Mouse (Mus musculus) embryonic facial prominence, embryonic 14.5 days (tissue): Measurements from ENCODE around the gene Lrrc29. TPM values are rescaled to one million over a fixed set of nuclear protein-coding genes. Genes with fewer than 3 reads are reported as not detected.

Experiments
- ATAC-seq: fragments of 200-750 bp; cut with Nextera tagmentation; 2 replicates; pipeline ENCODE4 v1.8.0; 2017; ENCODE audit warnings: low read depth, moderate number of reproducible peaks, moderate TSS enrichment
- DNase-seq: peaks from one replicate; pipeline ENCODE4 v3.0.0-alpha.2; 2015; ENCODE audit warnings: low spot score
- H3K27ac ChIP-seq: fragments of 300-500 bp; sonication (generic); replicated peaks from 2 replicates; pipeline ENCODE4 v1.5.1; 2014; ENCODE audit warnings: low read depth, mild to moderate bottlenecking, low read length, moderate library complexity
- H3K27me3 ChIP-seq: fragments of 300-500 bp; sonication (generic); replicated peaks from 2 replicates; pipeline ENCODE4 v1.6.1; 2014; ENCODE audit warnings: low read length; ENCODE audit not compliant: control insufficient read depth, insufficient read depth
- H3K36me3 ChIP-seq: fragments of 300-500 bp; sonication (generic); 2 replicates; pipeline ENCODE4 v1.6.1; 2014; ENCODE audit warnings: low read length, mixed read lengths; ENCODE audit not compliant: control insufficient read depth, insufficient read depth
- H3K4me1 ChIP-seq: fragments of 300-500 bp; sonication (generic); 2 replicates; pipeline ENCODE4 v1.6.1; 2014; ENCODE audit warnings: antibody characterized with exemption, low read length; ENCODE audit not compliant: control insufficient read depth, insufficient read depth
- H3K4me2 ChIP-seq: fragments of 300-500 bp; sonication (generic); 2 replicates; pipeline ENCODE4 v1.6.1; 2014; ENCODE audit warnings: low read depth, mild to moderate bottlenecking, low read length, moderate library complexity, mixed read lengths
- H3K4me3 ChIP-seq: fragments of 300-500 bp; sonication (generic); 2 replicates; pipeline ENCODE4 v1.5.1; 2014; ENCODE audit warnings: low read depth, mild to moderate bottlenecking, low read length
- H3K9ac ChIP-seq: fragments of 300-500 bp; sonication (generic); 2 replicates; pipeline ENCODE4 v1.6.1; 2014; ENCODE audit warnings: low read depth, mild to moderate bottlenecking, low read length, moderate library complexity, mixed read lengths
- H3K9me3 ChIP-seq: fragments of 300-500 bp; sonication (generic); 2 replicates; pipeline ENCODE4 v1.6.1; 2016; ENCODE audit warnings: low read length; ENCODE audit not compliant: control insufficient read depth
- WGBS: fragments of 180-500 bp; shearing (Covaris S2); extraction: QIAGEN DNeasy Blood & Tissue Kit; methylation state at CpG from one replicate; pipeline ENCODE4 v1.1.7; 2014; 5-methylcytosine and 5-hydroxymethylcytosine counted together
- polyA plus RNA-seq: library from polyadenylated mRNA; unstranded; fragments of >200 nt; fragmentation: Nextera tagmentation; extraction: Ambion mirVana; gene quantifications from 2 replicates; pipeline ENCODE4 v1.2.1, GENCODE M21; 2014

Gene Lrrc29
- polyA plus RNA-seq, 1 experiment from 2014 or later, result 1.4 TPM

DNA sequence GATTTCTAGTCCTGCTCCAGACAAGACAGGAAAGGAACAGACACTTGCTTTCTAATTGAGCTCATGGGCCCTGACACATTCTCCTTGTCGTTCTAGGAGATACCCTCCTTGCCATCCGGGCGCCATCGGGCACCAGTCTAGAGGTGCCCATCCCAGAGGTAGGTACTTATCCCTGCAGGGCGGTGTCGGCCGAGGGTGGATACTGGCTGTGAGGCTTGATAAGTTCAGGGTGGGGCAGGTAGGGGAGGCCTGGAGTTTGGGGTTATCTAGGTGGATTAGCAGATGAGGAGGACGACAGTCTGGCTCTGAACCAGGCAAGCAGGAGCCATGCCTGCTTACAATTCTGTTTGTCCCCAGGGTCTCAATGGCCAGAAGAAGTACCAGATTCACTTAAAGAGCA is 26.1 kb downstream of the Lrrc29 start:
- 93% methylated on average over 8 of the region's 8 CpGs for WGBS
- ATAC-seq (no peak), DNase-seq (no peak)

DNA sequence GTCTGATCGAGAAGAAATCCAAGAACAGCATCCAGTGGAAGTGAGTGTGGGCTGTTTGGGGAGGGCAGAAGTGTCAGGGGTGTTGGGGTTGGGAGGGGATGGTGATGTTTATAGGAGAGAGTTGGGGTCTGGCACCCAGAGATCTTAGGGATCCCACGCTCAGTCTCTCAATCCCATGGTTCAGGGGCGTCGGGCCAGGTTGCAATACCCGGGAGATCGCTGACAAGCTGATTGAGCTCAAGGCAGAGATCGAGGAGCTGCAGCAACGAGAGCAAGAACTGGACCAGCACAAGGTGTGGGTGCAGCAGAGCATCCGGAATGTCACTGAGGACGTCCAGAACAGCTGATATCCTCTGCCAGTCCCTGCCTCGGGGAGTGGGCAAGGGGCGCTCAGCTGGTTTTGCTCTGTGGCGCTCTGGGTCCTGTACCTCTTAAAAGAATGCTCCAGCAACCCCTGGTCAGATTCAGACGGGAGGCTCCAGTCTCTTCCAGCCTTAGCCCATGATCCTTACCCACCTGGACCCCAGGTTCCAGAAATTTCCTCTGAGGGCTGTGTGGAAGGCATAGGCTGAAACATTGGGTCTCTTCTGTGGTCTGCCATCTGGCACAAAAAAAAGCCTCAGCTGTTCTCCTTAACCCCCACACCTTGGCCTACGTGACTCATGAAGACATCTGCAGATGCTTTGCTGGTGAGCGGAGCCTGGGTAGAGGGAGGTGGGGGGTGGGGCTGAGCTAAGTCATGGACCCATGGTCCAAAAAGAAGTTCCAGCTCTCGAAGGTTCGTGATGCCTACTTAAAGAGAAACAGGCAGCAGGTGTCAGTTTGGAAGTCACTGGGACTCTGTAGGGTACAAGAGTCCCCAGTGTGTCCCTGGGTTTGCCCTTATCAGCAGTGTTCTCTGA is 27.5 kb downstream of the Lrrc29 start:
- H3K4me3 ChIP-seq, result peak overlapping the region; percentile 96
- WGBS, result 51% methylated on average over 16 of the region's 18 CpGs
- H3K27ac ChIP-seq, result no peak overlapping the region
- no peaks in the 10 kb centered on the region for H3K27me3 ChIP-seq
- no peak for DNase-seq
- H3K4me2 ChIP-seq, result peak overlapping the region; percentile 81
- H3K9me3 ChIP-seq, result no peaks in the 10 kb centered on the region
- peaks cover 15% of the 10 kb centered on the region for H3K4me1 ChIP-seq
- H3K36me3 ChIP-seq, result peaks cover 46% of the 10 kb centered on the region
- no peak for ATAC-seq
- H3K9ac ChIP-seq, result peak overlapping the region; percentile 91

More for the DNA sequence above, 26.1 kb downstream of the Lrrc29 start:
- Histone ChIP-seq H3K27me3 (no peaks in the 10 kb centered on the region), H3K36me3 (peaks cover 57% of the 10 kb centered on the region), H3K9me3 (no peaks in the 10 kb centered on the region), H3K4me2 (no peak overlapping the region), H3K9ac (no peak overlapping the region), H3K4me3 (no peak overlapping the region), H3K27ac (no peak overlapping the region), H3K4me1 (peaks cover 18% of the 10 kb centered on the region)

DNA sequence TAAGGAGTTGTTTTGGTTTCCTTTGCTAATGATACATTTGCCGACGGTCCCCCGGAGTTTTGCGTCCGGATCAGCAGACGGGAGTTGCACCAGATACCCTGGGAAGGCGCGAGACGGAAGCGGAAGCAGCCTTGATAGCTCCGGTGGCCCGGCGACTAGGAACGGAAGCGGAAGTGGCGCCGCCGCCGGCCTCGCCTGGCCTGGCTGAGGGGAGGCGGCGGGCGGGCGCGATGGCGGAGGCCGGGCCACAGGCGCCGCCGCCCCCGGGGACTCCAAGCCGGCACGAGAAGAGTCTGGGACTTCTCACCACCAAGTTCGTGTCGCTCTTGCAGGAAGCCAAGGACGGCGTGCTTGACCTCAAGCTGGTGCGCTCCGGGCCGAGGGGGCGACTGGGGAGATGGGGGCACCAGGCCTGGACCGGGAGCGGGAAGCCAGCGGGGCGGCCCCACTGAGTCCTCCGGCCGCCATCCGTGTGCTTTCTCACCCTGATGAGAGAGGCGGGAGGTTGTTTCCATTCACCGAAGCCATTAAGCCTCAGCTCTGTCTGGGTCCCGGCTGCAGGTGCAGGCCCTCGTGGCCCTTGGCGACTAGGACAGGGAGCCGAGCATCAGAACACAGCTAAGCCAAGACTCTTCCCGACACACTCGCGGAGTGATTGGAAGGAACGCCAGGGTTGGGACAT is 28.4 kb downstream of the Lrrc29 start, which contains the start of gene E2f4:
Gene E2f4, plus strand, starts transcription at position 153 of the 682 bp plus-strand sequence.
- peak; percentile 97 for DNase-seq

DNA sequence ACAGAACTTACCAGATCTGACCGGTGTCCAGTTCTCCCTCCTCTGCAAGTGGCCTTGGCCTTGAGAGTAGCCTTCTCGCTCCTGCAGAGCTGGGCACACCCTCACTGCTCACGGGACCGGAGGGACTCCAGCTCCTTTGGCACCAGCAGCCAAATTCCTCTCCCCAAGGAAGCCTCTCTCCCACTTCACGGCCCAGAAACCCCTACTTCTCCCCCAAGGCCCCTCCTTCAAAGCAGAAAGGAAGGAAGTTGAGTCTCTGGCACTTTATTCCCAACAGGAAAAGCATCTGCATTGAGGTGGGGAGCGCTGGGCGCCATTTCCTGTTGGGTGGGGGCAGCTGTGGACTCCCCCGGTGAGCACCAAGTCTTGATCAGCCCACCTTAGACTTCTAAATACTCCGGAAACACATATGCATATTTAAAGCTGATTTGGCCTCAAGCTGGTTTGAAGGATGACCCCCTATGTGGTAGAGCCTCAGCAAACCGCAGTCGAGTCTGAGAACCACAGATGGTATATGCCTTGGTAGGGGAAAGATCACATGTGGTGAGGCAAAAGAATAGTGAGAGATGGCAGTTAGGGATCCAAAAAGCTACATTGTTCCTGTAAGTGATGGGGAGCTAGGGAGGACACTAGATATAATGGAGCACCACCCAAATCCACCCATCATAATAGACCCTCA is 30.0 kb downstream of the Lrrc29 start, which contains the start of gene Exoc3l:
Gene Exoc3l, minus strand, starts transcription at position 207 of the 679 bp plus-strand sequence.
- Histone ChIP-seq H3K4me2 (peak within 1 kb of the TSS; percentile 81), H3K4me1 (peaks cover 15% of the 10 kb centered on the region), H3K9me3 (no peaks in the 10 kb centered on the region), H3K36me3 (peaks cover 21% of the 10 kb centered on the region), H3K27ac (0 out of 2 replicates have a peak within 1 kb of the TSS, but pooled peaks have one; percentile 74), H3K27me3 (no peaks in the 10 kb centered on the region), H3K9ac (no peak within 1 kb of the TSS; the same call in 1 of the 2 replicates), H3K4me3 (peak within 1 kb of the TSS; percentile 96)
- DNase-seq (no peak), ATAC-seq (no peak)
- WGBS, result 69% methylated on average over 11 of the region's 11 CpGs

More for the DNA sequence above, 28.4 kb downstream of the Lrrc29 start, which contains the start of gene E2f4:
- peak; percentile 94 for ATAC-seq
- H3K9me3 ChIP-seq, result no peaks in the 10 kb centered on the region
- peak within 1 kb of the TSS; percentile 81 for H3K4me2 ChIP-seq
- H3K4me1 ChIP-seq, result peaks cover 15% of the 10 kb centered on the region
- H3K36me3 ChIP-seq, result peaks cover 37% of the 10 kb centered on the region
- peak within 1 kb of the TSS; percentile 74 for H3K27ac ChIP-seq
- H3K9ac ChIP-seq, result peak within 1 kb of the TSS; percentile 91
- peak within 1 kb of the TSS; percentile 96 for H3K4me3 ChIP-seq
- WGBS, result under 1% methylated on average over 43 of the region's 58 CpGs
- H3K27me3 ChIP-seq, result no peaks in the 10 kb centered on the region

DNA sequence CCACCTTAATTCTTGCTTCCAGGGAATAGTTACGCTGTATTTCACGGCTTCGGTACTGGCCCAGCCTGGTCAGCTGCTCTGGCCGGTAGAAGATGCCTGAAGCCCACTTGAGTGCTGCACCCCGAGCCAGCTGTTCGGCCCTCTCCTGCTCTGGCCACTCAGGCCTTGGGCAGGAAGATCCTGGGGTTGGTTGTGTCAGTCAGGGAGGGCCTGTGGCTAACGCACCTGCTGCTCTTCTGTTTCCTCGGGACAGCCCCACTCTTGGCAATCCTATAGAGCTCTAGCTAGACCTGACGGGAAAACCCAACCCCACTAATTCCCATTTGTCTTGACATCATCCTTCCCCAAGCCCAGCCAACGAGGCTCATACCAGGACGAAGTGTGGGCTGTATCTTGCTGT is 30.8 kb downstream of the Lrrc29 start:
- Histone ChIP-seq H3K9ac (no peak overlapping the region; the same call in 1 of the 2 replicates), H3K9me3 (no peaks in the 10 kb centered on the region), H3K27ac (no peak overlapping the region), H3K27me3 (peaks cover 5% of the 10 kb centered on the region), H3K4me3 (peak overlapping the region; percentile 1; the same call in 1 of the 2 replicates), H3K36me3 (peaks cover 15% of the 10 kb centered on the region), H3K4me2 (0 out of 2 replicates have a peak overlapping the region, but pooled peaks have one; percentile 18), H3K4me1 (peaks cover 19% of the 10 kb centered on the region)
- ATAC-seq (no peak), DNase-seq (no peak)
- WGBS, result 64% methylated on average over 11 of the region's 11 CpGs

DNA sequence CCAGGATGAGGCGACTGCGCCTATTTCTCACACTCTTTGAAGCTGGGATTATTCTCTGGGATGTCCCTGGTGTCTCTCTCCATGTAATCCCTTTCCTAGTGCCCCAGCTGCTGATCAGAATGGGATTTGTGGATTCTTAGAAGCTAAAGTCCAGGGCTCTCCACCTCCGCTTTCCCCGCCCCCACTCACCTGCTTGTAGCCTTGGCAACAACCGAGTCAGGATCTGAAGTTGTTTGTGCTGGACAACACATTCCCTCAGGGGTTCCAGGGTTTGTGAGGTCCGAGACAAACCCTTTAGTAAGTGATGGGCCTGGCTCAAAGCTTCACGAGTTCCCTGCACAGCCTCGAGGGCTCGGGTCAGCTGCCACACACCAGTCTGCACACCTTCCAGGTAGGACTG is 31.3 kb downstream of the Lrrc29 start:
- H3K36me3 ChIP-seq, result peaks cover 10% of the 10 kb centered on the region
- ATAC-seq, result no peak
- H3K4me2 ChIP-seq, result 0 out of 2 replicates have a peak overlapping the region, but pooled peaks have one; percentile 18
- DNase-seq, result no peak
- 53% methylated on average over 9 of the region's 9 CpGs for WGBS
- H3K4me3 ChIP-seq, result no peak overlapping the region
- peaks cover 23% of the 10 kb centered on the region for H3K4me1 ChIP-seq
- H3K27me3 ChIP-seq, result peaks cover 10% of the 10 kb centered on the region
- no peak overlapping the region; the same call in 1 of the 2 replicates for H3K9ac ChIP-seq
- no peaks in the 10 kb centered on the region for H3K9me3 ChIP-seq
- H3K27ac ChIP-seq, result no peak overlapping the region

DNA sequence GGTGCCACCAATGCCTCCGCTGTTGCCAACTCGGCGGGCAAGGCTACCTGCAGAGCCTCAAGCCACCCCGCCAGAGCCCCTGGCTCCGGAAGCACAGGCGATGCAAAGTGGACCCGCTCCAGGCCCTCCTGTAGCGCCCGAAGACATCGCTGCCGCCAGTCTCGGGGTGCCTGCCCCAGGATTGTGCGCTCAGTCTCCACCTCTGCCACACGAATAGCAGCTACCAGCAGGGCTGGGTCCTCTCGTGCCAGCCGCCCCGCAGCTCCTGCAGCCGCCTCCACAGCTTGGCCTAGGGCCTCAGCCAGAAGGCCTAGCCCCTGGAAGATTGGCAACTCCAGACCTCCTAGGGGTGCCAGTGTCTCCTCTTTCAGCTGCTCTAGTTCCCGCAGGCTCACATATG is 32.7 kb downstream of the Lrrc29 start:
- Histone ChIP-seq H3K9me3 (no peaks in the 10 kb centered on the region), H3K4me3 (no peak overlapping the region), H3K27ac (no peak overlapping the region), H3K4me2 (no peak overlapping the region), H3K27me3 (peaks cover 11% of the 10 kb centered on the region), H3K4me1 (peaks cover 17% of the 10 kb centered on the region), H3K36me3 (no peaks in the 10 kb centered on the region), H3K9ac (no peak overlapping the region)
- 66% methylated on average over 14 of the region's 19 CpGs for WGBS
- ATAC-seq, result no peak
- no peak for DNase-seq

DNA sequence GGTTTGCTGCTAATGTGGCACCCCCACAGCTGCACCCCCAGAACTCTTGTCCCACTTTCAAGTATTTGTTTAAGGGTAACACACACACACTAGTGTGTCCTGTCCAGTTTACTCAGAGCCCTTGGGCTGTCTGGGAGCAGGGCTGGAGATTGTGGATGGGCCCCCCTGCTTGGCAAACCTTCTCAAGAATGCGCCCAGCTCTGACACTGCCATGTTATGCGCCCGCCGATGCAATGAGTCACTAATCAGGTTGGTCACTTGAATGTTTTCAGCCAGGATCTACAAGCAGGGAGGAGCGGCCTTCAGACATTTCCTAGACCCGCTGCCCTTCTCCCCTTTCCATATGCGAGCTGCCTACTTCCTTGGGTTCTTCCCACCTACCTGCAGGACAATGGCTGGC is 33.6 kb downstream of the Lrrc29 start:
- no peak for DNase-seq
- Histone ChIP-seq H3K4me1 (peaks cover 15% of the 10 kb centered on the region), H3K9ac (no peak overlapping the region), H3K27me3 (peaks cover 11% of the 10 kb centered on the region), H3K36me3 (no peaks in the 10 kb centered on the region), H3K27ac (no peak overlapping the region), H3K9me3 (no peaks in the 10 kb centered on the region), H3K4me2 (no peak overlapping the region), H3K4me3 (no peak overlapping the region)
- WGBS, result 83% methylated on average over 7 of the region's 7 CpGs
- ATAC-seq, result no peak
